Mouse (Mus musculus): ENCODE results near the gene Cyp2b10. TPM values are rescaled to one million over a fixed set of nuclear protein-coding genes. Genes with fewer than 3 reads are reported as not detected.

Gene Cyp2b10
- polyA plus RNA-seq, 1 experiment = not detected

DNA sequence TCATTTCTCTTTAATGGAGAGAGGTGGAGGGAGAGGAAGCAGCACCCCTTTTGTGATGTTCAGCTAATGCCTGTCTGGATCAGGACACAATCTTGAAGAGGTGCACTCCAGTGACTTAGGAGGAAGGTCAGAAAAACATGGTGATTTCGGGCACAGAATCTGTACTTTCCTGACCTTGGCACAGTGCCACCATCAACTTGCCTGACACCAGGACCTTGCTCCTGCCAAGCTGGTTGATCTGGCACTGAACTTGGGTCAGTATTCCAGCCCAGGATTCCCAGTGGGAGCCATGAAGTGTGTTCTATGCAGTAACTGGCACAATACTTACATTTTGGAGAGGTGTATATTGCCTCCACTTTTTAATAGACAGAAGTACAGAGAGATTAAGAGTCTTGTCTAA is 2.3 kb upstream of the Cyp2b10 start:
- TF ChIP-seq CTCF (conservative IDR thresholded peaks at IDR 0.05; ENCODE audit: insufficient read depth, insufficient read length, low read depth, low read length) = no peak
- no peak for TF ChIP-seq POLR2A (IDR thresholded peaks at IDR 0.05; ENCODE audit: low read depth, low read length)
- 30% methylated on average over 1 of the region's 1 CpGs for WGBS
- peak; percentile 63 for DNase-seq

DNA sequence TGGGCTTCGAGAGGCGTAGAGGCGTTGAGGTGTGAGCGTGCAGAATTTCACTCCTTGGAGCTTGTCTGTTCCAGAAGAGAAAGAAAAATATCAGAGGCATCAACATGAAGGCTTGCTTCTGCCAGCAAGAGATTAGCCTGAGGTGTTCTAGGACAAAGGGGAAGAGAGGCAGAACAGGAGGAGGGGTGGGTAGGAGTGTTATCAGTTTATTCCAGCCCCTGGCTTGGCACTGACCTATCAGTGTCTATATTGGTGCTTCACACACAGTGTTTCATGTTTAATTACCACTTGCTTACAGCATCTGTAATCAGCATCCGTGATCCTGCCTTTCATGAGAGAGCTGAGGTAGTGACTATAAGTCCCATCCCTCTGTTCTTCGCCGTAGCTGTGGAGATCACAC is 644 bp downstream of the Cyp2b10 start:
- Histone ChIP-seq H3K4me3 (ENCODE audit: insufficient read depth, low read depth, low read length) (no peak overlapping the region), H3K36me3 (ENCODE audit: control insufficient read depth, insufficient read depth, low read length) (no peaks in the 10 kb centered on the region), H3K27ac (ENCODE audit: insufficient read depth, low read depth, low read length) (no peak overlapping the region), H3K27me3 (replicated peaks; ENCODE audit: control insufficient read depth, insufficient read depth, low read length) (no peaks in the 10 kb centered on the region), H3K4me1 (ENCODE audit: control insufficient read depth, insufficient read depth, low read length) (no peaks in the 10 kb centered on the region)
- TF ChIP-seq CTCF (conservative IDR thresholded peaks at IDR 0.05; ENCODE audit: insufficient read depth, insufficient read length, low read depth, low read length) (no peak), POLR2A (IDR thresholded peaks at IDR 0.05; ENCODE audit: low read depth, low read length) (no peak)
- WGBS = 83% methylated on average over 7 of the region's 7 CpGs
- no peak for DNase-seq

More for the DNA sequence above, 2.3 kb upstream of the Cyp2b10 start:
- no peaks in the 10 kb centered on the region for H3K27me3 ChIP-seq (replicated peaks; ENCODE audit: control insufficient read depth, insufficient read depth, low read length)
- H3K27ac ChIP-seq (ENCODE audit: insufficient read depth, low read depth, low read length) = no peak overlapping the region
- H3K4me3 ChIP-seq (ENCODE audit: insufficient read depth, low read depth, low read length) = no peak overlapping the region
- H3K4me1 ChIP-seq (ENCODE audit: control insufficient read depth, insufficient read depth, low read length) = no peaks in the 10 kb centered on the region
- no peaks in the 10 kb centered on the region for H3K36me3 ChIP-seq (ENCODE audit: control insufficient read depth, insufficient read depth, low read length)

DNA sequence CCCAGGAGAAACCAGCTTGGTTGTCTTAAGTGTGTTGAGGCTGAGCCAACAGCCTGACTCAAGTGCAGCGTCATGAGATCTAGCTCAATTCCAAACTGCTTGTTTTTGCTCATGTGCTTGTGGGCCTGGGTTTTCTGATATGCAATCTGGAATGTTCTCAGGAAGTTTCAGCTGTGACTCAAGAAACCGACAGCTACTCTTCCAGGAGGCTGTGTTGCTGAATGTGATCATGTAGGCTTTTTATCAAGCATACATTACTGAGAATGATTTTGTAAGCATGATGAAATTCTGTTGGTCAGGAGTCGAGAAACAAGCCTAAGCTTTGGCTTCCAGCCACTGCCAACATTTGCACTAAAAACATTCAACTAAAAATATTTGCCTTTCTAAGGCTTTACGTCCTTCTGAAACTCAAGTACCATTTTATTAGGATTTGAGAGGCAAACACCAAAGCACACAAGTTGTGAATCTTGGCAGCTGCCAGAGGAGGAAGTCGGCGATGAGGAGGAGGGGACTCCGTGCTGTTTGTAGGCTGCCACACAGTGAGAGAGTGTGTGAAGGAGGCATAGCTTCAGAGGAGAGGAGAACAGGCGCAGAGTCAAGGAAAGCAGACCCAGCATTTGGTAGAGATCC is 4.8 kb downstream of the Cyp2b10 start:
- no peaks in the 10 kb centered on the region for H3K36me3 ChIP-seq (ENCODE audit: control insufficient read depth, insufficient read depth, low read length)
- H3K27me3 ChIP-seq (replicated peaks; ENCODE audit: control insufficient read depth, insufficient read depth, low read length) = no peaks in the 10 kb centered on the region
- 33% methylated on average over 8 of the region's 8 CpGs for WGBS
- DNase-seq = no peak
- H3K4me3 ChIP-seq (ENCODE audit: insufficient read depth, low read depth, low read length) = no peak overlapping the region
- TF ChIP-seq CTCF (conservative IDR thresholded peaks at IDR 0.05; ENCODE audit: insufficient read depth, insufficient read length, low read depth, low read length) = no peak
- no peak for TF ChIP-seq POLR2A (IDR thresholded peaks at IDR 0.05; ENCODE audit: low read depth, low read length)
- H3K27ac ChIP-seq (ENCODE audit: insufficient read depth, low read depth, low read length) = no peak overlapping the region
- no peaks in the 10 kb centered on the region for H3K4me1 ChIP-seq (ENCODE audit: control insufficient read depth, insufficient read depth, low read length)

DNA sequence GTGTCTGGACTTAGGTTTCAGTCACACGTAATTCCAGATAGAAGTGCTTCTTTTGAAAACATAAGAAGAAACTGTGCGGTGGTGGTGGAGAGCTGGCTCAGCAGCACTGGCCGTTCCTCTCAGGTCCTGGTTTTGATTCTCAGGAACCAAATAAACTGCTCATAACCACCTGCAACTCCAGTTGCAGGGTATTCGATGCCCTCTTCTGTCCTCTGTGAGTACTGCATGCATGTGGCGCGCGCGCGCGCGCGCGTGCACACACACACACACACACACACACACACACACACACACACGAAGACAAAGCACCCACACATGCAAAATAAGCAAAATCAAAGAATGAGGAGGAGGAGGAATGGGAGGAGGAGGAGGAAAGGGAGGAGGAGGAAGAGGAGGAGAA is 5.7 kb downstream of the Cyp2b10 start:
- Histone ChIP-seq H3K27me3 (replicated peaks; ENCODE audit: control insufficient read depth, insufficient read depth, low read length) (no peaks in the 10 kb centered on the region), H3K4me3 (ENCODE audit: insufficient read depth, low read depth, low read length) (no peak overlapping the region), H3K27ac (ENCODE audit: insufficient read depth, low read depth, low read length) (no peak overlapping the region), H3K36me3 (ENCODE audit: control insufficient read depth, insufficient read depth, low read length) (no peaks in the 10 kb centered on the region), H3K4me1 (ENCODE audit: control insufficient read depth, insufficient read depth, low read length) (no peaks in the 10 kb centered on the region)
- TF ChIP-seq CTCF (conservative IDR thresholded peaks at IDR 0.05; ENCODE audit: insufficient read depth, insufficient read length, low read depth, low read length) (peak; percentile 26; the same call in 1 of the 2 replicates), POLR2A (IDR thresholded peaks at IDR 0.05; ENCODE audit: low read depth, low read length) (no peak)
- 50% methylated on average over 14 of the region's 14 CpGs for WGBS
- DNase-seq = no peak

DNA sequence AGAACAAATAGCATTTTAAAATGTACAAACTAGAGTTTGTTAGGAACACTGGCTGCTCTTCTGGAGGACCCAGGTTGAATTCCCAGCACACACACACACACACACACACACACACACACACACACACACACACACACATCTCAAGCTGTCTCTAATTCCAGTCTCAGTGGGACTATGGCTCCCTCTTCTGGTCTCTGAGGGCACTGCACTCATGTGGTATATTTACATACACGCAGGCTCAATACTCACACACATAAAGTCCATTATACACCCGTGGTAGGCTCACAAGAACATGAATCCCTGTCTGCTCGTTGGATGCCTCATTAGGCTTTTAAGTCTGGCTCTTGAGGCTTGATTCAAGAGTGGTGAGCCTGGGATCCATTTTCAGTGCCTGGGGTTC is 6.6 kb downstream of the Cyp2b10 start:
- DNase-seq = peak; percentile 45

DNA sequence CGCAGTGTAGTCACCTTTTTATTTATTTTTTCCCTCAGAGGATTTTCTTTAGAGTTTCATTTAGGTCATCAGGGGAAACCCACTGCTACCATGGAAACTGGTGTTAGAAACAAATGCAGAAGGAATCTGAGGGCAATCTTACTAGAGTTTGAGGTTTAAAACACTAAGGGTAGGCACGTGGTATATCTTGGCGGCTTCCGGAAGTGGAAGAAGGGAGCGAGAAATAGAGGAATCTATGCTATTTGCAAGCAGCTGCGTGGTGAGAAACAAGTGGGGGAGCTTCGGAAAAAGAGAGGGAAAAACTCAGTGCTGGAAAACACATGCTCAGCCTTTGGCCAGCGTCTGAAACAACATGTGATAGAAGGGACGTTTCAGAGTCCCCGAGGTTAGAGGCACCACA is 7.1 kb downstream of the Cyp2b10 start:
- no peak overlapping the region for H3K27ac ChIP-seq (ENCODE audit: insufficient read depth, low read depth, low read length)
- no peak overlapping the region for H3K4me3 ChIP-seq (ENCODE audit: insufficient read depth, low read depth, low read length)
- H3K36me3 ChIP-seq (ENCODE audit: control insufficient read depth, insufficient read depth, low read length) = no peaks in the 10 kb centered on the region
- no peak for DNase-seq
- no peaks in the 10 kb centered on the region for H3K4me1 ChIP-seq (ENCODE audit: control insufficient read depth, insufficient read depth, low read length)
- no peaks in the 10 kb centered on the region for H3K27me3 ChIP-seq (replicated peaks; ENCODE audit: control insufficient read depth, insufficient read depth, low read length)
- no peak for TF ChIP-seq CTCF (conservative IDR thresholded peaks at IDR 0.05; ENCODE audit: insufficient read depth, insufficient read length, low read depth, low read length)
- no peak for TF ChIP-seq POLR2A (IDR thresholded peaks at IDR 0.05; ENCODE audit: low read depth, low read length)
- 67% methylated on average over 10 of the region's 10 CpGs for WGBS

More for the DNA sequence above, 6.6 kb downstream of the Cyp2b10 start:
- no peak for TF ChIP-seq POLR2A (IDR thresholded peaks at IDR 0.05; ENCODE audit: low read depth, low read length)
- TF ChIP-seq CTCF (conservative IDR thresholded peaks at IDR 0.05; ENCODE audit: insufficient read depth, insufficient read length, low read depth, low read length) = peak; percentile 53
- no peaks in the 10 kb centered on the region for H3K4me1 ChIP-seq (ENCODE audit: control insufficient read depth, insufficient read depth, low read length)
- H3K27me3 ChIP-seq (replicated peaks; ENCODE audit: control insufficient read depth, insufficient read depth, low read length) = no peaks in the 10 kb centered on the region
- no peak overlapping the region for H3K4me3 ChIP-seq (ENCODE audit: insufficient read depth, low read depth, low read length)
- no peaks in the 10 kb centered on the region for H3K36me3 ChIP-seq (ENCODE audit: control insufficient read depth, insufficient read depth, low read length)
- no peak overlapping the region for H3K27ac ChIP-seq (ENCODE audit: insufficient read depth, low read depth, low read length)
- 36% methylated on average over 3 of the region's 3 CpGs for WGBS

DNA sequence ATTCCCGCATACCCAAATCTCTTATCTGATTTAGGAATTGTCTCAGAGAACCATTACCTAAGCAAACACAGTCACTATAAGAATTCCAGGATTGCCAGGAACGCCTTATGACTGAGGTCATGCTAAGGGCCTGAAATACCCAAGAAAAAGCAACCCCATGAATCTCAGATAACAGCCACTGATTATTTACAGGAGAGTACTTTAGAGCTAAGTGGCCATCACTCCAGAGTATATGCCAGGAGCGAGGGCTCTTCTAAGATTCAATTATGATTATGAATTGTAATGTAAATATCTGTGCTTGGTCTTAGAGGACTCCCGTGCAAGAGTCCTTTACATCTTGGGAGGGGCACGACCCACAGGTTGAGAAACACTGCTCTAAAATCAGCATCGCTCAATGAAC is 10.0 kb downstream of the Cyp2b10 start:
- WGBS = 74% methylated on average over 6 of the region's 6 CpGs
- no peak overlapping the region for H3K4me3 ChIP-seq (ENCODE audit: insufficient read depth, low read depth, low read length)
- DNase-seq = no peak
- H3K27ac ChIP-seq (ENCODE audit: insufficient read depth, low read depth, low read length) = no peak overlapping the region
- no peaks in the 10 kb centered on the region for H3K36me3 ChIP-seq (ENCODE audit: control insufficient read depth, insufficient read depth, low read length)
- no peaks in the 10 kb centered on the region for H3K4me1 ChIP-seq (ENCODE audit: control insufficient read depth, insufficient read depth, low read length)
- no peaks in the 10 kb centered on the region for H3K27me3 ChIP-seq (replicated peaks; ENCODE audit: control insufficient read depth, insufficient read depth, low read length)
- TF ChIP-seq CTCF (conservative IDR thresholded peaks at IDR 0.05; ENCODE audit: insufficient read depth, insufficient read length, low read depth, low read length) (no peak), POLR2A (IDR thresholded peaks at IDR 0.05; ENCODE audit: low read depth, low read length) (no peak)

Data from kidney, adult 2 months (tissue).